Mouse (Mus musculus) spleen, postnatal 4 days (tissue): ENCODE data around the gene Gm49673.
"Not testable (repeated sequence)": the region's sequence is repeated elsewhere in the genome, so short reads cannot be mapped to it uniquely, and the experiment has no call there.

Experiments used
- DNase-seq, 2 experiments: peaks; one replicate each; pipeline ENCODE4 v3.0.0; 2022; ENCODE audit warnings: low spot score in 2 of 2

The Gm49673 gene

GRCm38 (mm10) chr17:8147439-8148316 is at the start of gene Gm49673, which contains the start of gene Rnaset2a:
Gene Gm49673, minus strand, starts transcription at chr17:8147788.
Gene Rnaset2a, minus strand, starts transcription at chr17:8148097.
- DNase-seq: peak; percentile 43 to 68

GRCm38 (mm10) chr17:8195685-8196376 is 48.2 kb upstream of the Gm49673 start:
- no peak for DNase-seq

DNA sequence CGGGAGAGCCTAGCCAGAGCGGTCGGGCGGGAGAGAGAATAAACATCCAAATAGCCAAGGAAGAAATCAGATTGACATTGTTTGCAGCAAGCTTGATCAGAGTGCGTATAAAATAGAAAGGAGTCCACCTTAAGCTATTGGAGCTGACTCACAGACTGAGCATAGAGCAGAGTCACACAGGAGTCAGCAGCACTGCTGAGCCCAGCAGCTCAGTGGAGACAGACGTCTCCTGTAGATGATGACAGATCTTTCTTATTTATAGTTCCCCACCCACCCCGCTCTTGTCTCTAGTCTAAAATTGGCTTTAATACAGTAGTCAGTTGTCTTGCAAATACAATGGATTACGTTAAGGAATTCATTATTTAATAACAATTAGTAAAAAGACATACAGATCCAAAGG is 46.1 kb upstream of the Gm49673 start:
- DNase-seq: no peak

- no peak for DNase-seq
These were observed 36.6 kb upstream of the Gm49673 start for GRCm38 (mm10) chr17:8184217-8184616.

GRCm38 (mm10) chr17:8183815-8184214 is 36.2 kb upstream of the Gm49673 start:
- DNase-seq: no peak

DNA sequence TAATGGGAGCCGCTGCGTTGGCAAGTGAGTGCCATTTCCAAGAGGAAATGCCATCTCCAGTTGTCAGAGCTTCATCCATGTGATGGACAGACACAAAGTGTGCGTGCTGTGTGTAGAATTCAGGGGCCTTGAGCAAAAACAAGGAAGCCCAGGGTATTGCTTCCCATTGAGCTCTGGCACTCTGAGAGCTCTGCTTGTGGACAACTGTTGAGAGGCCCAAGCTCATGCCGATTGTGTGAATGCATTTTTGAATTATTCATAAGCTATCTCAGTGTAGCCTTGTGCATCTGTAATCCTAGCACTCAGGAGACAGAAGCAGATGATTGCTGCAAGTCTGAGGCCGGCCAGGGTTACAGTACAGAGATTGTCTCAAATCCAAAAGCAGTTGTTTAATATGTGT is 29.5 kb upstream of the Gm49673 start:
- DNase-seq: no peak

DNA sequence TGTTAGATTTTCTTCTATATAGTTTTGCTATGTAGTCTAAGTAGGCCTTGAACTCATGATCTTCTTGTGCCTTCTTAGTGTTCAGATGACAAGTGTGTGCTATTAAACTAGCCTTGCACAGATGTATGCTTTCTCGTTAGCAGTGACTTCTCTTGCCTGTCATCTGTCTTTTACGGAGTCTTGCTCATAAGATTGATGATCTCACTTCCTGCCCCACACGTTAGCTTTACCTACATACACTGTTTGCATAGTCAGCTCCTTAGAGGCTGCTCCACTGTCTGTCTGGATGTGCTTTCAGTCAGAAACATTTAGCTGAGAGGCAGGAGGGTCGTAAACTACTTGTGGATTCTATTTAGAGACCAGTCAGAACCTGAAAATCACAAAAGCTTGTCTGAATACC is 23.5 kb upstream of the Gm49673 start:
- no peak for DNase-seq

DNA sequence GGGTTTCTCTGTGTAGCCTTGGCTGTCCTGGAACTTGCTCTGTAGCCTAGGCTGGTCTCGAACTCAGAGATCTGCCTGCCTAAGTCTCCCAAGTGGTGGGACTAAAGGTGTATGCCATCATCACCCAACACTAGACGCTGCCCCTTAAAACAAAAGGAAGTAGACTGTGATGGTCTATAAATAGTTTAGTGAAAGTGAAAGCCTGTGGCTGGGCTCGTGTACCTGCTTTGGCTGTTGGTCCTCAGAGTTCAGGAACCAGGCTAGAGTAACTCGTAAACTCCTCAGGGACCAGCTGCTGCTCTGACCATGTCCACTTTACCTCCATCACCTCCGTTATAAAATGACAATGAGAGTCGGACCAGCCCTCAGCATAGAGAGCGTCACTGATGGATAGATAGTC is 22.7 kb upstream of the Gm49673 start:
- no peak for DNase-seq

GRCm38 (mm10) chr17:8167436-8167835 is 19.8 kb upstream of the Gm49673 start:
- not testable (repeated sequence) for DNase-seq

DNA sequence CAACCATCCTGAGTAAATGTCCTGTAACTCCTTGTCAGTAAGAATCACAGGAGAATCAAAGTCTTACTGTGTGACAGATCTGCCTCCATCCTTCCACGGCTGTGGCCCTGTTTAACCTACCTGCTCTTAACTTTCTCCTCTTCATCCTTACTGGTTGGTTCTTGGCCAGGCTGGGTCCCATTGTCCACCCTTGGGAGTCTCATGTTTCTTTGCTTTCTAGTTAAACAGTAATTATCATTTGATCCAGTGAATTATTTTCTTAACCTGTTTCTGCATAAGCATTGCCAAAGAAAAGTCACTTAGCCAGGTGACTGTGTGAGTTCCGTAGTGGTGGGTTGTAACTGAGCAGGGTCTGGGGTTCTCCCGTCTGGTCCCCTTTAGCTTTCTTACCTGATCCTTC is 18.9 kb upstream of the Gm49673 start:
- not testable (repeated sequence) for DNase-seq

DNA sequence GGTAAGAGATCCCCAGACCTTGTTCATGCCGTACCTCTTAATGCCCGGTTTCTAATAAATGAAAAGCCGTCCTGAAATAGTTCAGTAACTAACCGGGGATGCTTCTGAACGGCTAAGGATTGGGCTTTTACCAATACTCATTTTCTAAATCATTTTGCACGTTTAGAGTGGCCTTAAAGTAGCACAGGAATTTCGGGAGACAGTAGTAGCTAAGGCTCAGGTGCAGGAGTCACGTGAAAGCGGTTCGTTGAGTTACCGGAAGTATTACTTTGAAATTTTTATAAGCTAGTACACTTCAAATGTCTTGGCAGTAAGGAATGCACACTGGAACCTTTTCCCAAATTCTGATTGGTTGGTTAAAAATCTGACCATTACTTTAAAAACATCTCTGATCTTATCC is 18.4 kb upstream of the Gm49673 start:
- not testable (repeated sequence) for DNase-seq

GRCm38 (mm10) chr17:8165608-8165945 is 18.0 kb upstream of the Gm49673 start:
- peak; percentile 27 to 70 for DNase-seq

GRCm38 (mm10) chr17:8164701-8165607 is 17.4 kb upstream of the Gm49673 start, which contains the start of gene Fgfr1op:
Gene Fgfr1op, plus strand, starts transcription at chr17:8165501.
- DNase-seq: peak; percentile 41 to 68

DNA sequence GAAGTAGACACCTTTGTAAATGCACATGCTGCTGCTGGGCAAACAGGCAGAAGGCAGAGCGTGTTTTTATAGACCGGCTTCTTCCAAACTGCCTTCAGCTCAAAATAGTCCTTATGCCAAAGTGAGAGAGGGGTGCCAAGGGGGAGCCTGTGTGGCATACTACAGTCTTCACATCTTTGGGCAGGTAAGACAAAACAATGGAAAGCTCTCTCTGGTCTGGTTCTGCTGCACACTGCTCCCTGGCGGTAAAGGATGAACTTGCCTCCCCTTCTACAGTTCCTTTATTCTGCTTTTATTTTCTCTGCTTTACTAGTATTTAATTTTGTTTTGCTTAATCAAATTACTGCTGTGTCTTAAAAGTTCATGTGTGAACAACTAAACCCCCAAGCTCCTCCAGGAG is 13.4 kb upstream of the Gm49673 start:
- DNase-seq: peak in 1 of 2 experiments; percentile 34

- DNase-seq: not testable (repeated sequence)
These were observed 11.0 kb upstream of the Gm49673 start for GRCm38 (mm10) chr17:8158627-8159026.

DNA sequence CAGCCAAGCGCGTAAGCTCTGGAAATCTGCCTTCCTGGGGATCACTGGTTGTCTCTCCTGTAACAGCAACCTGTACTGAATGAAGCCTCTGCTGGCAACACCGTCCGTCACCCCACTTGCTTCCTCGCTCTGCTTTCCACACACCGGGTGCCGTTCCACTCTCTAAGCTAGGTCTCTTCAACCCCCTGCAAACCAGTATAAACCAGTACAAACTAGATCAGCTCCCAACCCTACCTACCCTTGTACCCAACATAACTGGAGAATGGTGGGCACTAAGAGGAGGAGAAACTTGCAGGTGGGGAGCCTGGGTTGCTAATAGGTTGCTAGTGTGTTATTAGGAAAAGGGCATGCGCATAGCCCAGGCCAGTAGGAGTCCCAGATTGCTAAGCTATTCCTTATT is 8.4 kb upstream of the Gm49673 start:
- DNase-seq: not testable (repeated sequence)

DNA sequence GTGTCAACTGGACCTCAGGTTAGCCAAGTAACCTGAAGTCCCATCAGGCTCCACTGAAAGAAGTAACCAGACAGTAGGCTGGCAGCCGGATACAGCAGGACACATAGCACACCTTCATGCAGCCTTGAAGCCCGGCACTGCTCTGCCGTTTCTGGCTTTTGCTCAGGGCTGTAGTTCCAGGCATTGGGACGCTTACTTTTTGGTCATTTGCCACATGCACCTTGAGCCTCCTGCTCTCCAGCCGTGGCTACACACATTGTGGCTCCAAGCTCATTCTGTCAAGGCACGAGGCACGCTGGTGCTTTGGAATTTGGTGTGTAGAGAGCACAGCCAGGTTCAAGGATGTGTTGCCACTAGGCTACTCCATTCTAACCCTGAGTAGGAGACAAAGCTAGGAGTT is 7.4 kb upstream of the Gm49673 start:
- not testable (repeated sequence) for DNase-seq

DNA sequence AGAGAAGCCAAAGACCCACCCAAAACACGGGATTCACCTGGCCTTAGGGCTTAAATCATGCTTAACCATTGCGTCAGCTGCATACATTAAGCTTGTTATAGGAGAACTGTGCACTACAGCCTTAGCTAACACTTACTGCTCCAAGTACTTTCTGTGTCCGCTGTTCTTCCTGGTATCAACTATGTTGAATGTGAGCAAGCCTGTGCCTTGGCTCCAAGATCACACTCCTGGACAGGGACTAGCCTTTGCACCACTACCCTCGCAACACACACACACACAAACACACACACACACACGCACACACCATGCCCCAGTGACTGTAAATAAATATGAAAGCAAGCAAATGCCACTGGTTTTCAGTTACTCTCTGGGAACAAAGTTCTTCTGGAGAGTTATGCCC is 657 bp downstream of the Gm49673 start:
- not testable (repeated sequence) for DNase-seq

DNA sequence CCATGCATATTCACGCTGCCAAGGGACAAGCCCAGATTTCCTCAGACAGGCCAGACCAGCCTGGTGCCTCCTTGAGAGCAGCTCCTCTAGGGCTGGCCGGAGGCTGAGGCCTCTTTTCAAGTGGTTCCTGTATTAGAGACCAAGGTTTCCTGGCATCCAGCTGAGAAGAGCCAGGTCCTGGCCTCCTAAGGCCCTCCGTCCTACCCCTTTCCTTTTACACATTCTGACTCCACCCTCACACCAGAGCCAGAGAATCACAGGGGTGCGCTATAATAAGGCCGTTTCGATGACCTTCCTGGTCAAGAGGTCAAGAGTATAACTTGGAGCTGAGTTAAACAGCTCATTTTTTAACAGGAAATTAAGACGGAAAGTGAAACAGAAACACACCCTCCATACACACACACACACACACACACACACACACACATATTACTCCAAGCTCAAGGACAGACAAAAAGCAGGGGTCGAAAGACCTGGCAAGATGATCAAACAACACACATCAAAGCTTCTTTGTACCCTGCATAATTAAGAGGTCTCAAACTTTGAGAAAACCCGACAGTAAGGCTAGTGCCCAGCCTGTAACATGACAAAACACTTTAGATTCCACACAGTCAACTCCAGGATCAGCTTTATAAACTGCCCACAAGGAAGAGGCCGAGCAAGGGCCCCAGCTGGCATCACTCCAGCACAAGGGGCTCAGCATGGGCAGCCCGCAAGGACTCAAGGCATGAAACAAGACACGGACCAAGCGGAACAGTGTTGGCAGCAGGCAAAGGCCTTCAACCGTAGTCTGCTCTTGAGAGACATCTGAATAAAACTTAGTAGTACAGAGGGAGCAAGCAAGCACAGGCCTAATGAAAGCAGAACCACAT is 3.5 kb downstream of the Gm49673 start:
- not testable (repeated sequence) for DNase-seq

DNA sequence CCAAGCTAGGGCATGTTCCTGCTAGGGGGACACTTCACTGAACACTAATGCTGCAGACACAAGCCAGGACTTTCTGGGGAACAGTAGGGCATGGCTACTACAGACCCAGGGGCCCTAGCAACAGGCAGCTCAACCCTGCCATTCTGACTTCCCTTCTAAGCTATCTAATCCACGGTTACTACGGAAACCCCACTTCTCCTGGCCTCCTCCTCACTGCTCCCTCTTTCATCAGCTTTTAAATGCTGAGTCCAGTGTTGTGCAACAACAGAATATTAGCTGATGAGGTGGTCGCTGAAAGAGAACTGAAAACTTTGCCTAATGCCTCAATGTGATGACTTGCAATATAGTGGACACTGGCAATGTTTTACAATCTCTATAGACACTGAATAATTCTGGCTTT is 7.4 kb downstream of the Gm49673 start:
- not testable (repeated sequence) for DNase-seq

- DNase-seq: not testable (repeated sequence)
These were observed 9.5 kb downstream of the Gm49673 start for GRCm38 (mm10) chr17:8138116-8138515.
